Mouse (Mus musculus): ENCODE results near the gene Chaf1a. TPM values are rescaled to one million over a fixed set of nuclear protein-coding genes. Genes with fewer than 3 reads are reported as not detected.

The Chaf1a gene
- 3.0 and 3.2 TPM in 2 replicates for polyA plus RNA-seq (2015; fragmentation: Nextera tagmentation; extraction: Ambion mirVana)

- ATAC-seq (peak; percentile 85), DNase-seq (ENCODE audit: low spot score) (peak; percentile 100)
- Histone ChIP-seq H3K27ac (ENCODE audit: low read length) (0 out of 2 replicates have a peak within 1 kb of the TSS, but pooled peaks have one; percentile 33), H3K4me1 (ENCODE audit: insufficient read depth, low read depth, low read length) (peaks cover 13% of the 10 kb centered on the region; the same call in 1 of the 2 replicates), H3K4me3 (ENCODE audit: low read depth, low read length) (peak within 1 kb of the TSS; percentile 82), H3K36me3 (ENCODE audit: insufficient read depth, low read length) (no peaks in the 10 kb centered on the region), H3K9me3 (ENCODE audit: low read length) (no peaks in the 10 kb centered on the region), H3K27me3 (replicated peaks; ENCODE audit: insufficient read depth, low read length) (no peaks in the 10 kb centered on the region), H3K9ac (replicated peaks; ENCODE audit: low read depth) (peak within 1 kb of the TSS; percentile 41), H3K4me2 (replicated peaks; ENCODE audit: low read depth, low read length) (peak within 1 kb of the TSS; percentile 87)
- TF ChIP-seq EP300 (IDR thresholded peaks at IDR 0.05) = peak; percentile 56; the same call in 1 of the 2 replicates
- TF ChIP-seq CTCF (IDR thresholded peaks at IDR 0.05) = no peak
- under 1% methylated on average over 67 of the region's 68 CpGs for WGBS
Observed at GRCm38 (mm10) chr17:56040030-56040856, at the start of gene Chaf1a. TSS of gene Chaf1a (plus strand) at chr17:56040439.

- Histone ChIP-seq H3K27me3 (replicated peaks; ENCODE audit: insufficient read depth, low read length) (no peaks in the 10 kb centered on the region), H3K27ac (ENCODE audit: low read length) (no peak overlapping the region), H3K36me3 (ENCODE audit: insufficient read depth, low read length) (0 out of 2 replicates have a peak, but pooled peaks cover 2% of the 10 kb centered on the region), H3K4me2 (replicated peaks; ENCODE audit: low read depth, low read length) (no peak overlapping the region), H3K9ac (replicated peaks; ENCODE audit: low read depth) (no peak overlapping the region), H3K4me1 (ENCODE audit: insufficient read depth, low read depth, low read length) (no peaks in the 10 kb centered on the region), H3K4me3 (ENCODE audit: low read depth, low read length) (no peak overlapping the region), H3K9me3 (ENCODE audit: low read length) (no peaks in the 10 kb centered on the region)
- 80% methylated on average over 13 of the region's 15 CpGs for WGBS
- TF ChIP-seq EP300 (IDR thresholded peaks at IDR 0.05) (no peak), CTCF (IDR thresholded peaks at IDR 0.05) (no peak)
- DNase-seq (ENCODE audit: low spot score) = no peak
- no peak for ATAC-seq
Observed at GRCm38 (mm10) chr17:55996007-55996406, 44.2 kb upstream of the Chaf1a start.

- H3K27ac ChIP-seq (ENCODE audit: low read length) = no peak overlapping the region
- WGBS = 19% methylated on average over 30 of the region's 30 CpGs
- H3K4me2 ChIP-seq (replicated peaks; ENCODE audit: low read depth, low read length) = no peak overlapping the region
- H3K4me3 ChIP-seq (ENCODE audit: low read depth, low read length) = no peak overlapping the region
- no peaks in the 10 kb centered on the region for H3K4me1 ChIP-seq (ENCODE audit: insufficient read depth, low read depth, low read length)
- 0 out of 2 replicates have a peak, but pooled peaks cover 6% of the 10 kb centered on the region for H3K36me3 ChIP-seq (ENCODE audit: insufficient read depth, low read length)
- H3K9ac ChIP-seq (replicated peaks; ENCODE audit: low read depth) = no peak overlapping the region
- no peaks in the 10 kb centered on the region for H3K27me3 ChIP-seq (replicated peaks; ENCODE audit: insufficient read depth, low read length)
- DNase-seq (ENCODE audit: low spot score) (no peak), ATAC-seq (no peak)
- H3K9me3 ChIP-seq (ENCODE audit: low read length) = no peaks in the 10 kb centered on the region
- TF ChIP-seq EP300 (IDR thresholded peaks at IDR 0.05) (no peak), CTCF (IDR thresholded peaks at IDR 0.05) (0 out of 2 replicates have a peak, but pooled peaks have one; percentile 7)
Observed at GRCm38 (mm10) chr17:55999794-56000499, 40.3 kb upstream of the Chaf1a start.

- H3K9ac ChIP-seq (replicated peaks; ENCODE audit: low read depth) = no peak overlapping the region
- DNase-seq (ENCODE audit: low spot score) (no peak), ATAC-seq (no peak)
- H3K4me3 ChIP-seq (ENCODE audit: low read depth, low read length) = no peak overlapping the region
- H3K4me1 ChIP-seq (ENCODE audit: insufficient read depth, low read depth, low read length) = peaks cover 7% of the 10 kb centered on the region; the same call in 1 of the 2 replicates
- H3K4me2 ChIP-seq (replicated peaks; ENCODE audit: low read depth, low read length) = no peak overlapping the region
- TF ChIP-seq EP300 (IDR thresholded peaks at IDR 0.05) (no peak), CTCF (IDR thresholded peaks at IDR 0.05) (no peak)
- H3K36me3 ChIP-seq (ENCODE audit: insufficient read depth, low read length) = 0 out of 2 replicates have a peak, but pooled peaks cover 6% of the 10 kb centered on the region
- H3K27me3 ChIP-seq (replicated peaks; ENCODE audit: insufficient read depth, low read length) = no peaks in the 10 kb centered on the region
- H3K9me3 ChIP-seq (ENCODE audit: low read length) = no peaks in the 10 kb centered on the region
- H3K27ac ChIP-seq (ENCODE audit: low read length) = no peak overlapping the region
- WGBS = 70% methylated on average over 3 of the region's 3 CpGs
Observed at GRCm38 (mm10) chr17:56003000-56003399, 37.2 kb upstream of the Chaf1a start.

GRCm38 (mm10) chr17:56005415-56006061 is 34.7 kb upstream of the Chaf1a start, which contains the start of the genes Stap2 and Mpnd:
TSS of gene Stap2 (minus strand) at chr17:56005584.
TSS of gene Mpnd (plus strand) at chr17:56005711.
- H3K27ac ChIP-seq (ENCODE audit: low read length) = peak within 1 kb of the TSS; percentile 58
- TF ChIP-seq EP300 (IDR thresholded peaks at IDR 0.05) (peak; percentile 69), CTCF (IDR thresholded peaks at IDR 0.05) (no peak)

More at GRCm38 (mm10) chr17:56005415-56006061, 34.7 kb upstream of the Chaf1a start, which contains the start of the genes Stap2 and Mpnd:
- no peaks in the 10 kb centered on the region for H3K9me3 ChIP-seq (ENCODE audit: low read length)
- 21% methylated on average over 13 of the region's 13 CpGs for WGBS
- peak; percentile 90 for DNase-seq (ENCODE audit: low spot score)
- H3K27me3 ChIP-seq (replicated peaks; ENCODE audit: insufficient read depth, low read length) = no peaks in the 10 kb centered on the region
- 0 out of 2 replicates have a peak, but pooled peaks cover 6% of the 10 kb centered on the region for H3K36me3 ChIP-seq (ENCODE audit: insufficient read depth, low read length)
- peaks cover 17% of the 10 kb centered on the region; the same call in 1 of the 2 replicates for H3K4me1 ChIP-seq (ENCODE audit: insufficient read depth, low read depth, low read length)
- peak within 1 kb of the TSS; percentile 39 for H3K4me3 ChIP-seq (ENCODE audit: low read depth, low read length)
- H3K4me2 ChIP-seq (replicated peaks; ENCODE audit: low read depth, low read length) = peak within 1 kb of the TSS; percentile 55
- peak within 1 kb of the TSS; percentile 13; the same call in 1 of the 2 replicates for H3K9ac ChIP-seq (replicated peaks; ENCODE audit: low read depth)
- peak; percentile 19; the same call in 1 of the 2 replicates for ATAC-seq

Data from lung, postnatal 0 days (tissue).